Mouse (Mus musculus) pancreas, adult 10 weeks (tissue): ENCODE results near the gene Pde1a. TPM values are rescaled to one million over a fixed set of nuclear protein-coding genes. Genes with fewer than 3 reads are reported as not detected.

Experiments
- polyA plus RNA-seq: library from polyadenylated mRNA; stranded (reverse); fragments of 350-450 nt; fragmentation: Illumina TruSeq; extraction: RNeasy Lipid Tissue Mini Kit (QIAGEN cat#74804); gene quantifications from one replicate; pipeline ENCODE4 v1.2.3, GENCODE M21; 2015; ENCODE audit warnings: low read depth, low replicate concordance; ENCODE audit not compliant: insufficient read depth

Gene Pde1a
- 1.8 TPM for polyA plus RNA-seq

DNA sequence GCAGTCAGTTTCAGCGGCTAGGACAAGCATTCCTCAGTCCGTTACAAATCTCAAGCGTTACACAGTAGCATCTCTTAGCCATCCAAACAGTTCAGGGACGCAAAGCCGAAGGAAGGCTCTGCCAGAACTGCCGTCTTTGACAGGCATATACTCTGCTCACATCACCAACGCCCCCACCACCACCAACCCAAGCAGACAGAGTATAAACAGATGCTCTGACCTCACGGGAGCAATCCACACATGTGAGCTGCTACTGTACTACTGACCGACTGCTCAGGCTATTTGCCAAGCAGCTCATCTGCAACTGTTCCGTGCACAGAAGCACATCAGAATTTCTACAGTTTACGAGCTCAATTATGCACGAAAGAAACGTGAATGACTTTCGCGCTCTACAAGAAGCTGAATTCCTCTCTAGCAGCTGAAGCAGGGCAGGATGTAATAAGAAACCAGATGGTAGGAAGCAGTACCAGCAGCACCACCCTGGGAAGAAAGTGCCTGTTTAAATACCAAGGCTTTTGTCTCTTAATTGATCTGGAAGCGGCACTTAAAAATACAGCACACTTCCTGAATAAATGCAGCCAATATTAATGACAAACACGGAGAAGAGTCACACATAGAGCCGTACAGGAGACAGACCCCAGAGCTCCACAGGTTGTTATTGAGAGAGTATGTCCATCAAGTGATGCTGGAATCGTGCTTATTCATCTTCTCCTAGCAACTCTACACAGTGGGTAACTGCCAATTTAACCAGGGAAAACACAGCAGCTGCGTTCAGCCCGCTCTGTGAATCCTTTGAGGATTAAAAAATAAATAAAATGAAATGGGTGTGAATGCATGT is at the start of gene Pde1a:
Pde1a (minus strand) TSS at position 598 of the 838 bp plus-strand sequence.

Other genes with a start within 250 kb of the Pde1a start
- not detected for gene Prdx6b, start 163.0 kb upstream of the Pde1a start, polyA plus RNA-seq
- 14.5 TPM for gene Dnajc10, start 186.0 kb upstream of the Pde1a start, polyA plus RNA-seq